Mouse (Mus musculus): Measurements from ENCODE around the gene Vmn2r20.
"Not testable (repeated sequence)": the region's sequence is repeated elsewhere in the genome, so short reads cannot be mapped to it uniquely, and the experiment has no call there.

Gene Vmn2r20

DNA sequence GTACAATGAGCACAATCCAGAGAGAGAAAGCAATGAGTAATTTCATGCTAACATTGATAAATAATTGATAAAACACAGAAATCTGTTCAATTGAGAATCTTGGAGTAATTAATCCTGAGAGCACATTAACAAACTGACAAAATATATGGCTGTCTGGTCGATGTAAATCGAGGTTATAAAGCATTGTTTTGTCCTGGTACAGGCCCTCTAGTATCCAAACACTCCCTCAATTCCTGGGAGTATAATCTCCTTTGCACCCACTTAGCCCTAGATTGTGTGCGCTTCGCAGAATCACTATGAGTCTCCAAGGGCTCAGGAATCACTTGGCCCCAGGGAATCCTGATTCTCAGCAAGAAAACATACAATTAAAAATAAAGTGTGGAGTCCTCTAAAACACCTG, at the start of gene Vmn2r20:
Vmn2r20 (minus strand) TSS at position 101 of the 400 bp plus-strand sequence.
- DNase-seq (ENCODE audit: extremely low read depth, low read depth, low spot score): not testable (repeated sequence)

DNA sequence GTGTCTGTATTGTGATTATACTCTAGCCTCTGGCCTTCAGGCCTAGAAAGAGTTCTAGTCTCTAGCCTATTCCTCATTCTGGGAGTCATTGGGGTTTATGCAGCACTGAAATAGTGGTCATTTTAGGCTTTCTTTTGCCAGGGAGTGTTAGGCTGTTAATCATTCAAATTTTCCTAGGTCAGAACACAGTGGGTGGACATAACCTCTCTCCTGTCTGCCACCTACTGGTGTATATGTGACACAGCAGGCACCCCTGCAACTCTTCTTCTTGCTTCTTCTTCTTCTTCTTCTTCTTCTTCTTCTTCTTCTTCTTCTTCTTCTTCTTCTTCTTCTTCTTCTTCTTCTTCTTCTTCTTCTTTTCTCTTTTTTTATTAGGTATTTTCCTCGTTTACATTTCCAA, 6.5 kb upstream of the Vmn2r20 start:
- DNase-seq (ENCODE audit: extremely low read depth, low read depth, low spot score): not testable (repeated sequence)

DNA sequence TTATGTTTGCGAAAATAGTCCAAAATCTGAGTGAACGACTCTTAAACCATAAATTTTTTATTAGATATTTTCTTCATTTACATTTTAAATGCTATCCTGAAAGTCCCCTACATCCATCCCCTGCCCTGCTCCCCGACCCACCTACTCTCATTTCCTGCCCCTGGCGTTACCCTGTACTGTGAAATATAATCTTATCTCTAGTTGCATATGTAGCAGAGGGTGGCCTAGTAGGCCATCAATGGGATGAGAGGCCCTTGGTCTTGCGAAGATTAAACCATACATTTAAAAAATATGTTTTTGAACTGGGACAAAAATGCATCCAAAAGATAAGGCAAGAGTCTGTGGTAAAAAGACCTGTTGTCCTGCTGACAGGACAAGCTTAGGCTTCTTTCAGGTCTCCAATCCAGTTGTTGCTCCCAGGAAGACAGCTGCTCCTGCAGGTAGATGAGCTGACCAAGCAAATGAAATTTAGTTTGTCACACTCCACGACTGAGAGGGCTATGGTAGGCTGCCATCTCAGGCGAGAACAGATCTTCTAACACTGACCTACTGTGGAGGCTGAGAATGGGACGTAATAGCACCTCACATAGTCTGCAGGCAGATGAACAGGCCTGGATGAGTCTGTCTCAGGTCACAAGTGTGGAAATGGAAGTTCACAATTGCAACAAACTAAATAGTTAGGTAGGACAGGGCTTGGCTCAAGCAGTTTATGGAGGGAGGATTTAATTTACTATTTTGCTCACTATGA, 10.8 kb downstream of the Vmn2r20 start:
- DNase-seq (ENCODE audit: extremely low read depth, low read depth, low spot score): not testable (repeated sequence)

- DNase-seq (ENCODE audit: extremely low read depth, low read depth, low spot score): not testable (repeated sequence)
Measured at GRCm38 (mm10) chr6:123388824-123389223, 29.1 kb downstream of the Vmn2r20 start.

DNA sequence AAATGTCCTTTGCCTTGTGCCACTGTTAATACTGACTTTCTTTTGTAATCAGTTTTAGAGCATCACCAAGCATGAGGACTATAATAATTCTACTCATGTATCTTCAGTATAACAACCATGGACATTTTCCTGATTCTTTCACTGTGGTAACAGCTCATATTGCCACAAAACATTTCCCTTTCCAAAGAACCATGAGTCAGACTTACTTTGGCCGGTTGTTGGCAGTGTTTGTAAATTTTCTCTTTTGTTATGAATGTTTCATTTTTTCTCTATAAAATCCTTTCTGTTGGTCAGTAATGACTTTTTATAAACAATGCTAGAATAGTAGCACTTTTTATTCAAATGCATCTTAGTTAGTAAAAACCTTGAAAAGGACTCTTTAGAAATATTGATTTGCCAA, 71.8 kb downstream of the Vmn2r20 start:
- DNase-seq (ENCODE audit: extremely low read depth, low read depth, low spot score): no peak

- DNase-seq (ENCODE audit: extremely low read depth, low read depth, low spot score): no peak
Measured at GRCm38 (mm10) chr6:123340093-123340492, 77.8 kb downstream of the Vmn2r20 start.

DNA sequence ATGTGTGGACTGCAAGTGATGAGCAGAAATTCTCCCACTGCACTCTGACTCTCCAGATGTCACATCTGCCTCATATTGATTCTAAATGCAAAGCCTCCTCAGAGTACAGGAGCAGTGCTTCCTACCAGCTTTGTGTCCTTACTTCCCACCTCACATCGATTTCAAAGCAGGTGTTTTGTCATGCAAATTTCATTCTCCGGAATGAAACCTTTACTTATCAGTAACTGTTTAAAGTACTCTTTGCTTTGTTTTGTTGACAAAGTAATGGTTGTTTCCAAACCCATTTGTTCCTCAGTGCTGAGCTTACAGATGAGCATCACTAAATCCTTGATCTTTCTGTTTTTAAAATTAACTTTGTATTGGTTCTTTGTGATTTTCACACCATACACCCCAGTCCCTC, 85.4 kb downstream of the Vmn2r20 start:
- DNase-seq (ENCODE audit: extremely low read depth, low read depth, low spot score): no peak
